8 mouse cellular contexts compared by ENCODE assay signal in the genomic region with DNA sequence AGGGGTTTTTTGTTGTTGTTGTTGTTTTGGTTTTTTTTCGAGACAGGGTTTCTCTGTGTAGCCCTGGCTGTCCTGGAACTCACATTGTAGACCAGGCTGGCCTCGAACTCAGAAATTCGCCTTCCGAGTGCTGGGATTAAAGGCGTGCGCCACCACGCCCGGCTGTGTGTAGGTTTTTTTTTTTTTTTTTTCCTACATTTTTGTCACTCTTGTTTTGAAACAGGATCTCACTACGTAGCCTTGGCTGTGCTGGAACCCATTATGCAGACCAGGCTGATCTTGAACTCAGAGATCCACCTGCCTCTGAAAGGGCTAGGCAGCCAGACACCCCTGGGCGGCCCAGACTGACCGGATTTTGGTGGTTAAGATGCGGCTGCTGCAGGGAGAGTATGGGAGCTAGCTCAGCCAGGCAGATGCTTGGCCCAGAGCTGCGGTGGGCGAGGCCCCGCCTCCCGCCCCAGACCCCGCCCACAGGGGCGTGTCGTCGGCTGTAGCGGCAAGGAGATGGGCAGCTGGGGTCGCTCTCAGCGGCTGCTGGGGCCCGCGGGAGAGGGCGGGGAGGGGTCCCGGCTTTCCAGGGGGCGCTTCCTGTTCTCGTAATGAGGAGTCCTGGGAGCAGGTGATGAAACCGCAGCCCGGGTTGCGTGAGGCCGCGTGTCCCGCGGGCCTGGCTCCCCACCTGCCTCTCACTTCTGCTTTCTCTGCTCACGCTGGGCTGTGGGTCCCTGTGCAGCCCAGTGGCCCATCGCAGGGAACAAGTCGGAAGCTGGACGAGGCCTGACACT. TPM values are rescaled to one million over a fixed set of nuclear protein-coding genes. Genes with fewer than 3 reads are reported as not detected.
DNase-seq lines count a peak whose midpoint lies in the region; ATAC-seq and TF ChIP-seq lines count a peak whose summit lies in the region.

No protein-coding gene starts in this region.

- peak overlapping the region; percentile 59 for H3K4me2 ChIP-seq in forebrain, embryonic 16.5 days (ENCODE audit: low read length)

- TF ChIP-seq EP300 in MEL (IDR thresholded peaks at IDR 0.05; ENCODE audit: low read depth in 1 of 2, low read length in 2 of 2): no peak

- TF ChIP-seq CTCF in MEL (IDR thresholded peaks at IDR 0.05 in 2 of 3, conservative IDR thresholded peaks at IDR 0.05 in 1 of 3; ENCODE audit: control insufficient read depth in 1 of 3, insufficient read depth in 1 of 3, low read depth in 2 of 3, low read length in 3 of 3, poor library complexity in 1 of 3, severe bottlenecking in 1 of 3): 0 out of 6 replicates have a peak, but pooled peaks of 1 of the 3 experiments have one; percentile 2

- WGBS in forebrain, embryonic 16.5 days: 13% methylated on average over 38 of the region's 40 CpGs

- H3K9me3 ChIP-seq in MEL (replicated peaks; ENCODE audit: insufficient read depth, low read length): no peaks in the 10 kb centered on the region
- no peaks in the 10 kb centered on the region for H3K9me3 ChIP-seq in forebrain, embryonic 16.5 days (ENCODE audit: control insufficient read depth, low read length)

- intact Hi-C loops in heart, postnatal 36 days (cut with DNase I): no loop called here

- ATAC-seq in forebrain, embryonic 16.5 days: peak; percentile 97

- H3K9ac ChIP-seq in MEL (ENCODE audit: control insufficient read depth, low read depth, low read length, poor library complexity, severe bottlenecking): peak overlapping the region; percentile 75
- peak overlapping the region; percentile 65 for H3K9ac ChIP-seq in forebrain, embryonic 16.5 days (replicated peaks; ENCODE audit: low read depth, low read length)

- peak overlapping the region; percentile 38 for H3K27ac ChIP-seq in MEL (ENCODE audit: control insufficient read depth, low read depth, low read length)
- no peak overlapping the region for H3K27ac ChIP-seq in forebrain, embryonic 16.5 days (ENCODE audit: low read length)

- peak; percentile 64 to 66; a peak in 3 of 4 replicates for TF ChIP-seq POLR2A in MEL (IDR thresholded peaks at IDR 0.05; ENCODE audit: control insufficient read depth in 1 of 2, insufficient read depth in 1 of 2, low read depth in 1 of 2, low read length in 2 of 2, poor library complexity in 1 of 2)

- peaks cover 2 to 18% of the 10 kb centered on the region in 2 experiments for H3K4me1 ChIP-seq in MEL (ENCODE audit: control insufficient read depth in 1 of 2, insufficient read depth in 2 of 2, low read length in 2 of 2)
- peaks cover 3% of the 10 kb centered on the region; the same call in 1 of the 2 replicates for H3K4me1 ChIP-seq in forebrain, embryonic 16.5 days (replicated peaks; ENCODE audit: control insufficient read depth, insufficient read depth, low read length)

- peak; percentile 86 for DNase-seq in MEL (ENCODE audit: low read depth, low spot score)
- peak; percentile 53 for DNase-seq in c-Kit-positive CD71-positive TER-119-positive erythroid progenitor cells, embryonic 14.5 days (ENCODE audit: low spot score)
- DNase-seq in heart, postnatal 36 days: peak; percentile 65 to 70
- DNase-seq in layer of hippocampus, postnatal 10 days (ENCODE audit: low spot score in 2 of 2): peak; percentile 69 to 79
- DNase-seq in lung, postnatal 36 days: peak; percentile 70
- DNase-seq in retina, postnatal 1 day: peak; percentile 93
- DNase-seq in thymus, postnatal 4 days: peak; percentile 94

- peak overlapping the region; percentile 71 to 73 for H3K4me3 ChIP-seq in MEL (ENCODE audit: control insufficient read depth in 1 of 2, insufficient read depth in 1 of 2, low read depth in 2 of 2, low read length in 2 of 2)
- peak overlapping the region; percentile 52 for H3K4me3 ChIP-seq in forebrain, embryonic 16.5 days (replicated peaks; ENCODE audit: low read length)

- peaks cover 0 to 9% of the 10 kb centered on the region in 2 experiments; a peak in 2 of 4 replicates for H3K36me3 ChIP-seq in MEL (ENCODE audit: control insufficient read depth in 1 of 2, insufficient read depth in 2 of 2, low read length in 2 of 2)
- H3K36me3 ChIP-seq in forebrain, embryonic 16.5 days (ENCODE audit: control insufficient read depth, insufficient read depth): no peaks in the 10 kb centered on the region

- no peaks in the 10 kb centered on the region for H3K27me3 ChIP-seq in MEL (ENCODE audit: control insufficient read depth in 1 of 2, insufficient read depth in 2 of 2, low read length in 2 of 2)
- H3K27me3 ChIP-seq in forebrain, embryonic 16.5 days (replicated peaks; ENCODE audit: control insufficient read depth, insufficient read depth, low read length): no peaks in the 10 kb centered on the region

- TF ChIP-seq RAD21 in MEL (IDR thresholded peaks at IDR 0.05; ENCODE audit: low read depth, low read length): no peak

- no peaks in the 10 kb centered on the region; the same call in 1 of the 2 replicates for H3K79me2 ChIP-seq in MEL (ENCODE audit: control insufficient read depth, insufficient read depth, low read length, poor library complexity)

TF ChIP-seq in MEL, 35 proteins besides CTCF, POLR2A, EP300 and RAD21 (continues in another document):
- no peak for TF ChIP-seq JUND (IDR thresholded peaks at IDR 0.05; ENCODE audit: low read depth, low read length)
- no peak for TF ChIP-seq E2F4 (IDR thresholded peaks at IDR 0.05; ENCODE audit: borderline replicate concordance, low read depth, low read length)
- peak; percentile 71 for TF ChIP-seq ZNF384 (IDR thresholded peaks at IDR 0.05; ENCODE audit: low read depth, low read length)
- TF ChIP-seq GABPA (IDR thresholded peaks at IDR 0.05; ENCODE audit: low read depth, low read length): no peak
- TF ChIP-seq POLR2AphosphoS2 (IDR thresholded peaks at IDR 0.05; ENCODE audit: low read length): peak; percentile 42; the same call in 1 of the 2 replicates
- no peak; the same call in 1 of the 2 replicates for TF ChIP-seq MAZ (IDR thresholded peaks at IDR 0.05; ENCODE audit: low read depth, low read length)
- TF ChIP-seq TCF12 (IDR thresholded peaks at IDR 0.05; ENCODE audit: low read depth, low read length): peak; percentile 6; the same call in 1 of the 2 replicates
- no peak for TF ChIP-seq MAFK (IDR thresholded peaks at IDR 0.05; ENCODE audit: borderline replicate concordance, low read depth, low read length)
- no peak for TF ChIP-seq GATA1 (IDR thresholded peaks at IDR 0.05; ENCODE audit: low read depth, low read length)
- TF ChIP-seq USF2 (IDR thresholded peaks at IDR 0.05; ENCODE audit: borderline replicate concordance in 1 of 2, insufficient read depth in 1 of 2, low read depth in 1 of 2, low read length in 2 of 2): no peak
- TF ChIP-seq MYC (IDR thresholded peaks at IDR 0.05; ENCODE audit: low read depth, low read length): no peak
- peak; percentile 71 for TF ChIP-seq HCFC1 (IDR thresholded peaks at IDR 0.05; ENCODE audit: low read depth, low read length)
- TF ChIP-seq ZKSCAN1 (IDR thresholded peaks at IDR 0.05; ENCODE audit: low read depth, low read length): no peak
- TF ChIP-seq MAX (IDR thresholded peaks at IDR 0.05; ENCODE audit: low read length): peak; percentile 86
- no peak for TF ChIP-seq ETS1 (IDR thresholded peaks at IDR 0.05; ENCODE audit: low read depth, low read length)
- TF ChIP-seq CHD2 (IDR thresholded peaks at IDR 0.05; ENCODE audit: low read length): no peak
- no peak for TF ChIP-seq RCOR1 (IDR thresholded peaks at IDR 0.05; ENCODE audit: low read depth, low read length)
- TF ChIP-seq CHD1 (IDR thresholded peaks at IDR 0.05; ENCODE audit: low read depth, low read length): no peak
- no peak for TF ChIP-seq KAT2A (conservative IDR thresholded peaks at IDR 0.05; ENCODE audit: low read depth, low read length)
- no peak for TF ChIP-seq POLR2AphosphoS5 (IDR thresholded peaks at IDR 0.05; ENCODE audit: borderline replicate concordance, low read depth, low read length)

RNA-seq across cellular contexts. Expression of a gene that starts 13.9 kb away (rescaled TPM):
- total RNA-seq in MEL (2012; rRNA removed): 45.1 and 50.7 TPM in 2 replicates
- polyA plus RNA-seq in MEL (2012; ENCODE audit: insufficient read depth in 1 of 2, insufficient read length in 2 of 2, low read depth in 1 of 2, low replicate concordance in 2 of 2, missing spikeins in 1 of 2): 10 to 100 TPM in 1 of 2 experiments, not detected in 1; 51.4 TPM
- 58.4 and 67.7 TPM in 2 replicates for polyA plus RNA-seq in forebrain, embryonic 16.5 days (2015; fragmentation: Nextera tagmentation; extraction: Ambion mirVana)
- total RNA-seq in heart, postnatal 36 days (2021): 100 to 1,000 TPM in 1 of 2 experiments, 10 to 100 TPM in 1; 99.2 to 103 TPM
- total RNA-seq in layer of hippocampus, postnatal 10 days (2021): 10 to 100 TPM; 52.3 to 54.7 TPM

RNA-seq across cellular contexts. Expression of a gene that starts 18.8 kb away (rescaled TPM):
- total RNA-seq in MEL (2012; rRNA removed): 2.0 and 2.5 TPM in 2 replicates
- 1 to 10 TPM in 1 of 2 experiments, not detected in 1; 6.5 TPM for polyA plus RNA-seq in MEL (2012; ENCODE audit: insufficient read depth in 1 of 2, insufficient read length in 2 of 2, low read depth in 1 of 2, low replicate concordance in 2 of 2, missing spikeins in 1 of 2)
- 0.34 and 0.81 TPM in 2 replicates for polyA plus RNA-seq in forebrain, embryonic 16.5 days (2015; fragmentation: Nextera tagmentation; extraction: Ambion mirVana)
- total RNA-seq in heart, postnatal 36 days (2021): under 1 TPM; 0.25 to 0.49 TPM
- under 1 TPM; 0.57 to 0.67 TPM for total RNA-seq in layer of hippocampus, postnatal 10 days (2021)

RNA-seq across cellular contexts. Expression of a gene that starts 19.0 kb away (rescaled TPM):
- total RNA-seq in MEL (2012; rRNA removed): 49.5 and 62.8 TPM in 2 replicates
- polyA plus RNA-seq in MEL (2012; ENCODE audit: insufficient read depth in 1 of 2, insufficient read length in 2 of 2, low read depth in 1 of 2, low replicate concordance in 2 of 2, missing spikeins in 1 of 2): 10 to 100 TPM in 1 of 2 experiments, not detected in 1; 73.0 TPM
- 48.1 and 60.0 TPM in 2 replicates for polyA plus RNA-seq in forebrain, embryonic 16.5 days (2015; fragmentation: Nextera tagmentation; extraction: Ambion mirVana)
- total RNA-seq in heart, postnatal 36 days (2021): 10 to 100 TPM; 23.5 to 23.7 TPM
- 10 to 100 TPM; 39.9 to 46.5 TPM for total RNA-seq in layer of hippocampus, postnatal 10 days (2021)

RNA-seq across cellular contexts. Expression of a gene that starts 19.3 kb away (rescaled TPM):
- total RNA-seq in MEL (2012; rRNA removed): 5.0 and 5.5 TPM in 2 replicates
- 1 to 10 TPM in 1 of 2 experiments, not detected in 1; 7.2 TPM for polyA plus RNA-seq in MEL (2012; ENCODE audit: insufficient read depth in 1 of 2, insufficient read length in 2 of 2, low read depth in 1 of 2, low replicate concordance in 2 of 2, missing spikeins in 1 of 2)
- 10.5 and 14.4 TPM in 2 replicates for polyA plus RNA-seq in forebrain, embryonic 16.5 days (2015; fragmentation: Nextera tagmentation; extraction: Ambion mirVana)
- 10 to 100 TPM; 17.2 to 19.6 TPM for total RNA-seq in heart, postnatal 36 days (2021)
- 10 to 100 TPM; 10.5 to 12.0 TPM for total RNA-seq in layer of hippocampus, postnatal 10 days (2021)

RNA-seq across cellular contexts. Expression of a gene that starts 27.1 kb away (rescaled TPM):
- total RNA-seq in MEL (2012; rRNA removed): 20.8 and 24.6 TPM in 2 replicates
- 10 to 100 TPM in 1 of 2 experiments, not detected in 1; 55.7 TPM for polyA plus RNA-seq in MEL (2012; ENCODE audit: insufficient read depth in 1 of 2, insufficient read length in 2 of 2, low read depth in 1 of 2, low replicate concordance in 2 of 2, missing spikeins in 1 of 2)
- polyA plus RNA-seq in forebrain, embryonic 16.5 days (2015; fragmentation: Nextera tagmentation; extraction: Ambion mirVana): 44.0 and 44.8 TPM in 2 replicates
- 1 to 10 TPM; 8.3 to 8.5 TPM for total RNA-seq in heart, postnatal 36 days (2021)
- total RNA-seq in layer of hippocampus, postnatal 10 days (2021): 10 to 100 TPM; 36.1 to 41.7 TPM
